Mouse (Mus musculus) liver, embryonic 16.5 days (tissue): ENCODE measurements around the gene Olfr703. TPM values are rescaled to one million over a fixed set of nuclear protein-coding genes. Genes with fewer than 3 reads are reported as not detected.

ENCODE experiments used
- polyA plus RNA-seq: library from polyadenylated mRNA; unstranded; fragments of >200 nt; fragmentation: Nextera tagmentation; extraction: Ambion mirVana; gene quantifications from 2 replicates; pipeline ENCODE4 v1.2.1, GENCODE M21; 2015

The Olfr703 gene
- polyA plus RNA-seq, 1 experiment from 2014 or later = not detected

Other genes with a start within 250 kb of the Olfr703 start
- gene Olfr693, start 162.8 kb upstream of the Olfr703 start, polyA plus RNA-seq = not detected in 2 replicates
- gene Olfr694, start 151.5 kb upstream of the Olfr703 start, polyA plus RNA-seq = not detected in 2 replicates
- gene Olfr695, start 127.0 kb upstream of the Olfr703 start, polyA plus RNA-seq = not detected in 2 replicates
- gene Olfr697, start 100.9 kb upstream of the Olfr703 start, polyA plus RNA-seq = not detected in 2 replicates
- not detected in 2 replicates for gene Olfr698, start 88.0 kb upstream of the Olfr703 start, polyA plus RNA-seq
- gene Olfr699, start 50.2 kb upstream of the Olfr703 start, polyA plus RNA-seq = not detected in 2 replicates
- gene Olfr700, start 34.5 kb upstream of the Olfr703 start, polyA plus RNA-seq = not detected in 2 replicates
- not detected in 2 replicates for gene Olfr701, start 29.2 kb upstream of the Olfr703 start, polyA plus RNA-seq
- gene Olfr702, start 9.5 kb upstream of the Olfr703 start, polyA plus RNA-seq = not detected in 2 replicates
- gene Olfr704, start 19.8 kb downstream of the Olfr703 start, polyA plus RNA-seq = not detected in 2 replicates
- not detected in 2 replicates for gene Olfr705, start 33.5 kb downstream of the Olfr703 start, polyA plus RNA-seq
- gene Olfr706, start 44.8 kb downstream of the Olfr703 start, polyA plus RNA-seq = not detected in 2 replicates
- gene Olfr707, start 57.9 kb downstream of the Olfr703 start, polyA plus RNA-seq = not detected in 2 replicates
- not detected in 2 replicates for gene Olfr1532-ps1, start 64.6 kb downstream of the Olfr703 start, polyA plus RNA-seq
- gene Olfr709-ps1, start 88.9 kb downstream of the Olfr703 start, polyA plus RNA-seq = not detected in 2 replicates
- not detected in 2 replicates for gene Olfr710, start 105.0 kb downstream of the Olfr703 start, polyA plus RNA-seq
- not detected in 2 replicates for gene Olfr6, start 120.6 kb downstream of the Olfr703 start, polyA plus RNA-seq
- gene Olfr711, start 132.1 kb downstream of the Olfr703 start, polyA plus RNA-seq = not detected in 2 replicates
- not detected in 2 replicates for gene Olfr2, start 162.7 kb downstream of the Olfr703 start, polyA plus RNA-seq
- not detected in 2 replicates for gene Olfr713, start 187.8 kb downstream of the Olfr703 start, polyA plus RNA-seq
- gene Olfr714, start 227.6 kb downstream of the Olfr703 start, polyA plus RNA-seq = not detected in 2 replicates
- gene Olfr17, start 249.9 kb downstream of the Olfr703 start, polyA plus RNA-seq = not detected in 2 replicates